Mouse (Mus musculus): ENCODE data around the gene 5730455P16Rik.
"Not testable (repeated sequence)": the region's sequence is repeated elsewhere in the genome, so short reads cannot be mapped to it uniquely, and the experiment has no call there.

5730455P16Rik gene

DNA sequence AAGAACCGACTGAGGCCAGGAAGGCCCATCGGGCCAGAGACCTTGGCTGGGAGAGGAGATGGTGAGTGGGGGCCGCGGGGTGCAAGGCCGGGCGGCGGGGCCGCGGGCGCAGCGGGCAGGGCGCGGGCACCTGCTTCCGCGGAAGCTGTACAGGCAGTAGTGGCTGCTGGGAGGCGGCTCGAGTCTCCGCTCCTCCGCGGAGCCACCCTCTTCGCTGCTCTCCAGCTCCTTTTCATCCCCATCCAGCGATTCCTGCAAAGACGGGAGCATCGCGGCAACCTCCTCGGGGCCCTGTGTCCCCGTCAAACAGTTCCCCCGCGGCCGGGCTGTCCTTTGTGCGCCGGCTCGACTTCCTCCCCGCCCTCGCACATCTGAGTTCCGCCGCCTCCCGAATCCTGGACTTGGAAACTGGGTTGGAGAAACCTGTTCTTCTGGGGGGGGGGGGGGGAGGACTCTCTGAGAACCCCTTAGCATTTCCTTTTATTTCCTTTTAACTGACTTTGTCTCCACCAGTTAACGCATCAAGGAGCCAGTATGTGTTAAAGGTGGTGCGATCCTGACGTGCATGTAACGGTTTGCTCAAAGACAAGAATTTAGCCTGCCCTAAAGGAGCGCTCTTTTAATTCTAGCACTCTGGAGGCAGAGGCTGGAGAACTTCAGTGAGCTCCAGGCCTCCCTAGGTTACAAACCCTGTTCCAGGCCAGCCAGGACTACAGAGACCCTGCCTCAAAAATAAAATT, at the start of gene 5730455P16Rik:
TSS of gene 5730455P16Rik (minus strand) at position 323 of the 740 bp plus-strand sequence.
- DNase-seq (ENCODE audit: extremely low spot score, low spot score): peak; percentile 89

DNA sequence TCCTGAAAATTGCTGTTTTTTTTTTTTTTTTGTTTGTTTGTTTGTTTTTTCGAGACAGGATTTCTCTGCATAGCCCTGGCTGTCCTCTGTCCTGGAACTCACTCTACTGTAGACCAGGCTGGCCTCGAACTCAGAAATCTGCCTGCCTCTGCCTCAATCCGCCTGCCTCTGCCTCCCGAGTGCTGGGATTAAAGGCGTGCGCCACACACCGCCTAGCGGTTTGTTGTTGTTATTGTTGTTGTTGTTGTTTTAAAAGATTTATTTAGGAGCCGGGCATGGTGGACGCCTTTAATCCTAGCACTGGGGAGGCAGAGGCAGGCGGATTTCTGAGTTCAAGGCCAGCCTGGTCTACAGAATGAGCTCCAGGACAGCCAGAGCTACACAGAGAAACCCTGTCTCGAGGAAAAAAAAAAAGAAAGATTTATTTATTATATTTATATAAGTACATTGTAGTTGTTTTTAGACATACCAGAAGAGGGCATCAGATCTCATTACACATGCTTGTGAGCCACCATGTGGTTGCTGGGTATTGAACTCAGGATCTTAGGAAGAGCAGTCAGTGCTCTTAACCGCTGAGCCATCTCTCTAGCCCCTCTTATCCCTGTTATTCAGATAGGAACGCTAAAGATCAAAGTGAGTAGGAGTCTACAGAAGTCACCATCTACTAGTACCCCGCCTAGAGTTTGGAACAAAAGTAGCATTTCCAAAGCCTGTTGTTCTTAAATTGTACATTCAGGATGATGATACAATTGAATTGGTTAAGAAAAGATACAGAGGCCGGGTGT, 48.4 kb upstream of the 5730455P16Rik start:
- DNase-seq (ENCODE audit: extremely low spot score, low spot score): not testable (repeated sequence)

DNA sequence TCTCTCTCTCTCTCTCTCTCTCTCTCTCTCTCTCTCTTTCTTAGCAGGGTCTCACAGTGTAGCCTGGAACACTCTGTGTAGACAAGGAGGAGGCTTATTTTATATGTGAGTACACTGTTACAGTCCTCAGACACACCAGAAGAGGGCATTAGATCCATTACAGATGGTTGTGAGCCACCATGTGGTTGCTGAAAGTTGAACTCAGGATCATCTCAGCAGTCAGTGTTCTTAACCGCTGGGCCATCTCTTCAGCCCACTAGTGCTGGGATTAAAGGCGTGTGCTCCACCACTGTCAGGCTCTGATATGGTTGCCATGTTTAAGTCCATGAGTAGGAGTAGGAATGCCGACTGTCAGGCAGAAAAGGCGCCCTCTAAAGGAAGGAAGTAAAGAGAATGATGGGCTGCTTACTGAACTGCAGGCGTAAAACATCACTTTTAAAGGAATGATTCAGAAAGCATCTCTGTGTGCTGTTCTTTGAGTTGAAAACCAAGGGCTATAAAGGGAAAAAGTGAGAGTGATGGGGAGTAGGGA, 47.5 kb upstream of the 5730455P16Rik start:
- no peak for DNase-seq (ENCODE audit: extremely low spot score, low spot score)

DNA sequence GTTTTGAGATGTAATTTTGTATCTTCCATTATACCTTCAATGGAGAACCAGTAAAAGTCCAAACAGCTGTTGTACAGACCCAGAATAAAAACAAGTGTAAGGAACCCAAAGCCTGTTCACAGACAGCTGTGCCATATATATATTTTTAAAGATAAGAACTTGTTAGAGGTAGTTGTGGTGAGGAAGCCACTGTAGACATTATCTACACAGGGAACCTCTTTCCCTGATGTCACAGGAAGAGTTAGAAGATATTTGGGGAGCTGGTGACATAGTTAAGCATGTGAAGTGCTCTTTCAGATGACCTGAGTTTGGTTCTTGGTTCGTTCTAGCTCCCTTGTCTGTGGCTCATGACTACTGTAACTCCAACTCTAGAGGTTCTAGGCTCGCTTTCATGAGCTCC, 46.9 kb upstream of the 5730455P16Rik start:
- no peak for DNase-seq (ENCODE audit: extremely low spot score, low spot score)

DNA sequence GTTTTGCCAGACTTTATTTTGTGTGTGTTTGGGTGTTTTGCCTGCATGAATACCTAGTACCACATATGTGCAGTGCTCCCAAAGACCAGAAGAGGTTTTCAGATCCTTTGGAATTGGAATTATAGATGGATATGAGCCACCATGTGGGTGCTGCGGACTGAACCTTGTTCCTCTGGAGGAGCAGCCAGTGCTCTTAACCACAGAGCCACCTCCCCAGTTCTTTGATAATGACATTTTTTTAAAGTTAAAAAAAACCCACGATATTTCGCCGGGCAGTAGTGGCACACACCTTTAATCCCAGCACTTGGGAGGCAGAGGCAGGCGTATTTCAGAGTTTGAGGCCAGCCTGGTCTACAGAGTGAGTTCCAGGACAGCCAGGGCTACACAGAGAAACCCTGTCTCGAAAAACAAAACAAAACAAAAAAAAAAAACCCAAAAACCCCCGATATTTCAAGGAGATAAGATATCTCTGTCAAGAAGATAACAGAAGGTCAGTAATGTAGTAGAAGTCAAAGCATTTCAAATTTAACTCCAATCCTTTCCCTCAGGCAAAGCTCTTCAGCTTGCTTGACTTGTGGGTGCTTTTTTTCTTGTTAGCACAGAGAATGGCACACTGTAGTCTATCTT, 43.7 kb upstream of the 5730455P16Rik start:
- no peak for DNase-seq (ENCODE audit: extremely low spot score, low spot score)

DNA sequence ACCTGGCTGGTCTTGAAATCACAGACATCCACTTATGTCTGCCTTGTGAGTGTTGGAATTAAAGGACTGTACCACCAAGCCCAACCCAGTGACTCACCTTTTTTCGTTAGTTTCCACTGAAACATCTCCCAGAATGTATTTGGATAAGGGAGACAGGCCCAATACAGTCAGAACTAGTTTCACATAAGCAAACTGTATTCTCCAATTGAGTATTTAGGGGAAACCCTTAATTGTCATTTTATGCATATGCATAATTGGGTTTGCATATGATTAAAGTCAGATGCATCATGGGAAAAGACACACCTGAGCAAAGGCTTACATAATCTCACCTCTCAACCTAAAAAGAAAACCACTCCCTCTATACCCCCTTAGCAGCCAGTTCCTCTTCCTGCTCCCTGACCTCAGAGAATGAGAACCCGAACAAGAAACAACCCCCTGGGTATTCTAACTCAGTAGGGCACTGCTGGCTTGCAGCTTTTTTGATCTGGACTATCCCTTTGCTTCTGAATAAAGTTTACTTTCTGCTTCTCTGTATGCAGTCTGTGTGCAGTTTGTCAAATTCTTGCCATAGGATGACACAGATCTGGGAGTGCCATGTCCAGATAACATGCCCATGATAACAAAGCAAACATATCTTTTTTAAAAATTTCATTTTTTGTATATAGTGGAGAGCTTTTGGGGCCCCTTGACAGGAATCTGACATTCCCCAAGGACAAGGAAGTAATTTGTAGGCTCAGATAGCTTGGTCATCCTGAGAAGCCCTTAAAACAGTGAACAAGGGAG, 42.6 kb upstream of the 5730455P16Rik start:
- no peak for DNase-seq (ENCODE audit: extremely low spot score, low spot score)

DNA sequence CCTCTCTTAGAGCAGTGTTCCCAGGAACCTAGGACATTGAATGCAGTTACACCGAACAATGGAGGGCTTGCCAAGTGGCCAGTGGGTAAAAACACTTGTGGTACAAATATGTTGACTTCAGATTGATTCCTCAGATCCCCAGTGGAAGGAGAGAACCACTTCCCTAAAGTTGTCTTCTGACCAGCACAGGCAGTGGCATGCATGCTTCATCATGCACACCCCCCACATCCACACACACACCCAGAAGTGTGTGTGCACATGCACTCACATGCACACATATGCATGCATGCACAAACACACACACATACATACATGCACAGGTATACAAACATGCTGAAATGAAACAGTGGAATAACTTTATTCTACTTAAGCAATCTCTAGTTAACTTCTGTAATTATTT, 41.9 kb upstream of the 5730455P16Rik start:
- DNase-seq (ENCODE audit: extremely low spot score, low spot score): no peak

DNA sequence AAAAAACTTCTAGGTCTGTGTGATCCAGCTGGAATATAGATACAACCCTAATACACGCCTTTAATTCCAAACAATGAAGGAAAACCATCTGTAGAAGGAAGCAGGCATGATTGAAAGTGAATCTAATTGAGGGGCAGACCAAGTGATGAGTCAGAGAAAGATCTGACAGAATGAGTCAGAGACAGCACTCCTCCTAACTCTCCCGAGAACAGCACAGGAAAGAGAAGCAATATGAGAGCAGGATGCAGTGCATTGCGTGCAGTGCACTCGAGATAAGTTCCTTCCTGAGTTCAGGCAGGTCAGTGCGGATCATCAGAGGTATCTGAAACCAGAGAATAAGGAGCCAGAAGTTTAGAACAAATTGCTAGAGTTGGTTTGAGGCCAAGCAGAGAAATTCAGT, 39.3 kb upstream of the 5730455P16Rik start:
- DNase-seq (ENCODE audit: extremely low spot score, low spot score): no peak

DNA sequence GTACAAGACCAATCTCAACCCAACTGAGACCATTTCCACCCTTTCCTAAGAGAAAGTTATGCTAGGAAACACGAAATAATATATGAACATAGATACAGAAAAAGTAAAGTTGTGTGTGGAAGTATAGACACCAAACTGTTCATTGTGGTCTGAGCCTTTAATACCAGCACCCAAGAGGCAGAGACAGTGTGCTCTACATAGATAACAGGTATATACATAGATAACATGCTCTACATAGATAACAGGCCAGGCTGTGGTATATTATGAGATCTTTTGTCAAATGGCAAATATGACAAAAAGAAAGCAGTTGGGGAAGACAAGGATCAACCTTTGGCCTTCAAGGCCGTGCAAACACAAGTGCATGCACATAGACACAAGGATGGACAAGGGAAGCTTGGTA, 32.5 kb upstream of the 5730455P16Rik start:
- no peak for DNase-seq (ENCODE audit: extremely low spot score, low spot score)

DNA sequence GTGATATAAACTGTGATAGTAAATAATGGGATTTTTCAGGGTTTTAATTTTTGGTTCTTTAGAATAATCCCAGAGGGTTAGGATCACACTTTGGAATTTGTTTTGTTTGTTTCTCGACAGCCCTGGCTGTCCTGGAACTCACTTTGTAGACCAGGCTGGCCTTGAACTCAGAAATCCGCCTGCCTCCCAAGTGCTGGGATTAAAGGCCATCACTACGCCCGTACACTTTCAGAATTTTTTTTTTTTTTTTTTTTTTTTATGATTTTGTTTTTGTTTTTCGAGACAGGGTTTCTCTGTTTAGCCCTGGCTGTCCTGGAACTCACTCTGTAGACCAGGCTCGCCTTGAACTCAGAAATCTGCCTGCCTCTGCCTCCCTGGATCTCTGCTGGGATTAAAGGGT, 30.0 kb upstream of the 5730455P16Rik start:
- DNase-seq (ENCODE audit: extremely low spot score, low spot score): not testable (repeated sequence)

DNA sequence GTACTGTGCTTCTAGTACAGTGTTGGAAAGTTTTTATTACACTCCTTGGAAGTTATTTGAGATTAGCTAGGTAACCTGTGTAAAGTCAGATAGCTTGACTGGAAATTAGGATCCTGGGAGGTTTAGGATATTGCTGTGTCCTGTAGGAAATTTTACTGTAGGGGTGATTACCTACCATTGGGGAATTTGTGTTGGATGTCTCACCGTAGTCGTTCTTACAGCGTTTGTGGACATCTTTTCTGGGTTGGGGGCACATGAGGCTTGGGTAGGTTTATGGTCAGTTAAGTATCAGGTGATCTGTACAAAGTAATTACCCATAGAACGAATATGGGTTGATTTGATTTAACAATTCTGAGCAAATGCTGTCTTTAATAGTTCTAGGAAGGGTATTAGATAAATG, 18.8 kb upstream of the 5730455P16Rik start:
- no peak for DNase-seq (ENCODE audit: extremely low spot score, low spot score)

DNA sequence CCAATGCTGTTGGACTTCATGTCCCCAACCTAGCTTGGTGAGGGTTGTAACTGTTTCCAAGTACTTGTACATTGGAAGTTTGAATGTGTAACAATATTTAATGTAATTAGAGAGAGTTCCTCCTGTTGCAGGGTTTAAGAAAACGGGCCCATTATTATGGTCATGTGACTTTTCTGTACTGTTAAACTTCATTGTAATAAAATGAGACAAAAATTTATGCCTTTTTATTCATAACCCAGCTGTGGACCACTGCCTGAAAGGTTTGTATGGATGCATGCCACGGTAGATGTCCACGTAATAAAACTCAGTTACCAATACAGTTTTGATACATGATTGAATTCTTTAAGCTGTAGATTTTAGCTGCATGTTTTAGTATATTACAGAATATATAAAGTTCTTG, 18.1 kb upstream of the 5730455P16Rik start:
- DNase-seq (ENCODE audit: extremely low spot score, low spot score): no peak

DNA sequence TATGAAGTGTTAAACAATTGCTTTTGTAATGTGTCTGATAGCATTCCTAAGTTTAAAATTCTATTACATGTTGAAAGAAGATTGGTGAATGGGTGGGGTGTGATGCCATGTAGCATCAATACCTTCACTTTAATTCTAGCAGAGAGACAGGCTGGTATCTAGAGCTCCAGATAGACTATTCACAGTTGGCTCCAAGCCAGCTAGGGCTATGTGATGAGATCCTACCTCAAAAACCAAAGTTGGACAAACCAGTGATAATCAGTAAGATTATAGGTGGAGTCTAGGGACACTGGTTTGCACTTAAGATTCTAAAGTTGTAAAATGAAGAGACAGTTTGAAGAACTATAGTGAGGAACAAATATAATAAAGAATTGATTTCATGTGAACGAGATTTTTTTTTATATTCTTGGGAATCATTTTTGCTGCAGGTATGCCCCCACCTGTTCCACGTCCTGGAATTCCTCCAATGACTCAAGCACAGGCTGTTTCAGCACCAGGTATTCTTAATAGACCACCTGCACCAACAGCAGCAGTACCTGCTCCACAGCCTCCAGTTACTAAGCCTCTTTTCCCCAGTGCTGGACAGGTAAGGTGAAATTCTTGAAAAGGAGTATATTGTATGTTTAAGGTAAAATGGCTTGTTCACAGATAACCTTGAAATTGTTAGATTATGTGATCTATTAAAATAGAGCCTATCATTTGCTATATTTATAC, 13.7 kb upstream of the 5730455P16Rik start:
- DNase-seq (ENCODE audit: extremely low spot score, low spot score): no peak

DNA sequence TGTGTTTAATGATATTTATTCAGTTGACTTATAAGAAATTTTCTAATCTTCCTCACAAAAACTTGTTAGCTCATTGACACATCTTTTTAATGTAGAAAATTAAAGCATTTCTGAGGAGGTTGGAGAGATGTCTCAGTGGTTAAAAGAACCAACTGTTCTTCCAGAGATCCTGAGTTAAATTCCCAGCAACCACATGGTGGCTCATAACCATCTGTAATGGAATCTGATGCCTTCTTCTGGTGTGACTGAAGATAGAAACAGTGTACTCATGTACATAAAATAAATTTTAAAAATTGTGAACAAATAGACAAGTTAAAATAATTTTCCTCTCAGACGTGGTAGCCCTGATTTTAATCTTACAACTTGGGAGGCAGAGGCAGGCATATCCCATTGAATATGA, 12.1 kb upstream of the 5730455P16Rik start:
- no peak for DNase-seq (ENCODE audit: extremely low spot score, low spot score)

DNA sequence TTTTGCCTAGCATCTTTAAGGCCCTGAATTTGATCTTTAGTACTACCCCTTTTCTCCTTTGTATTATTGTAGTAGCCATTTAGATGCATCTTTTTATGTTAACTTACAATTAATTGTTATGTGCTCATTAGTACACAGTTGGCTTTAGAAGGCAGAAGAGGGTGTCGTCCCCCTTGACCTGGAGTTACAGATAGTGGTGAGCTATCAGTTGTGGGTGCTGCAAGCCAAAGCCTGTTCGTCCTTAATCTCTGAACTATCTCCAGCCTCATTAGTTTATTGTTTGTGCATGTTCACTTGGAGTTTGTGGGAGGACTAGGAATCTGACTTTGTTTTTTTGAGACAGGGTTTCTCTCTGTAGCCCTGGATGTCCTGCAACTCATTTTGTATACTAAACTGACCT, 9.0 kb upstream of the 5730455P16Rik start:
- DNase-seq (ENCODE audit: extremely low spot score, low spot score): no peak

DNA sequence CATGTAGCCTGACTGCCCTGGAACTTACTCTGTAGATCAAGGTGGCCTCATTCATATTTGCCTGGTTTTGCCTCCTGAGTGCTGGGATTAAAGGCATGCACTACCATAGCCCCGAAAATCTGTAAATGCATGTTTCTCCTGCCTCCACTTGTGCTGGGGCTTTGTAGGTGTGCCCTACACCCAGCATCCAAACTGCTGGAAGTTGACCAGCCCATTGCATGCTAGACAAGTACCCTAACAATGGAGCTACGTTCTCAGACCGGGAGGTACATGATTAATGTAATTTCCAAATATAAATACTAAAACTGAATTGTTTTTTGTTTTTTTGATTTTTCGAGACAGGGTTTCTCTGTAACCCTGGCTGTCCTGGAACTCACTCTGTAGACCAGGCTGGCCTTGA, 7.2 kb upstream of the 5730455P16Rik start:
- no peak for DNase-seq (ENCODE audit: extremely low spot score, low spot score)

DNA sequence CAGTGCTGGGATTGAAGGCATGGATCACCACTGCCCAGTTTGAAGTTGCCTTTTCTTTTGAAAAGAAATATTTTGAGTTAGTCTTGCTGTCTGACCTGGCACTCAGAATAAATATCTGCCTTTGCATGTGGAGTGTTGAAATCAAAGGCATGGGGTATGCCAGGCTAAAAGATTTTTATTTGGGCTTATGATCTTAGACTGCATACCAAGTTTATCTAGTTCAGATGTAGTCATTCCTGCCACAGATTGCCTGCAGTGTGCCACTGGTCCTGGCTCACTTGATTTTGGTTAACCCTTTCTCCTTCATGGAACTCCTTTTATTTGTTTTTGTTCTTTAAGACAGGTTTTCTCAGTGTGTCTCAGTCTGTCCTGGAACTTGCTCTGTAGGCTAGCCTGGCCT, 6.6 kb upstream of the 5730455P16Rik start:
- no peak for DNase-seq (ENCODE audit: extremely low spot score, low spot score)

DNA sequence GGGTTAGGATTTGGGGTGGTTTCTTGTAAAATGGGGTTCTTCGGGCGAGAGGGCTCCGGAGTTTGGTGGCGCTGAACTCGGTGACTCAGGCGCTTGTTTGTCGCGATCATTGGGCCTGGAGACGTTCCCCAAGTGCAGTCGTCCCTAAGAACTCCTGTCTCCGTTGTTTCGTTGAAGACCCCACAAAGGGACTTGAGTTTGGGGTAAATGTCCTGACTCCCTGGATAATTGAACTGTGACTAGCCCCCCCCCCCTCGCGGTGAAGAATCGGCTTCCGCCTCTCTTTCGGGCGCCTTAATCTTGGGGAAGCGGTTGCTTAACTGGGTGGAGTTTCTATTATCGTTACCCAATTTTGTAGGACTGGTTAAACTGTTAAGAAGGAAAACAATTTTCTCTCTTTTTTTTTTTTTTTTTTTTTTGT, 5.8 kb upstream of the 5730455P16Rik start:
- no peak for DNase-seq (ENCODE audit: extremely low spot score, low spot score)

DNA sequence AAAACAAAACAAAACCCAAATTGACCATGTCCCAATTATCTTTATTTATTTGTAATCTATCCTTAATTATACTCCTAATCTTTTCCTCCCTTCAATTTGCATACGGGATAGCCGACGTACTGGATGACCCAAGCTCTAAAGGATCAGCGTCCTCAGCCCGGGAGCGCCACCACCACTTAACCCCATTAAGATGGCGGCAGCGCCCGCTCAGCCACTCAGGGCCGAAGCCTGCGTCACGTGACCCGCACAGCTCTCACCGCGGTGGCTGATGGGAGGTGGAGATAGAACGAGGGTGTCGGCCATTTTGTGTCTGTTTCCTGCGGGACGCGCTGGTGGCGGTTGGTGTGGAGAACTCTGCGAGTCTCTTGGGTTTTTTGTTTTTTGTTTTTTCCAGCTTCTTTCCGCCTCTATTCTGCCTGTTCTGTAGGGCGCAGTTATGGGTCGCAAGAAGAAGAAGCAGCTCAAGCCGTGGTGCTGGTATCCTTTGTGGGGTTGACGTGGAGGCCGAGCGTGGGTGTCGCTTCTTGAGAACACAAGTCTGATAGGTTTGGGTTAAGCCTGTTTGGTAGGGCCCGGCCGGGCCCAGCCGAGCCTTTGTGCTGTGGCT, 5.3 kb upstream of the 5730455P16Rik start, which contains the start of gene Zfp207:
TSS of gene Zfp207 (plus strand) at position 261 of the 607 bp plus-strand sequence.
- peak; percentile 98 for DNase-seq (ENCODE audit: extremely low spot score, low spot score)

DNA sequence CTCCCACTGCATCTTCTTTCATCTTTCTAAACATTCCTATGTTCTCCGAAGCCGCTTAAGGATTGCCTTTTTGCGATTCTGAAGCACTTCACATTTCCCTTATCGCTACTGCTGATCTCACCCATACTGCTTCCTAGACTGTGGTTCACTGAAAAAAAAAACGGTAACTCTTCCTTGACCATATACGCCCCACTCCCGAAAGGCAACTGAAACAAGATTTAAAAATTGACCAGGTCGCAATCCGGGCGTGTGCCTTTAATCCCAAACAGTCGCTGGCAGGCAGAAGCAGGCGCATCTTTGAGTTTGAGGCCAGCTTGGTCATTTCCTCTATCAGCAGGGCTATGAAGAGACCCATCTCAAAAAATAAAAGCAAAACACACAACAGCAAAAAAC, 4.8 kb upstream of the 5730455P16Rik start:
- peak; percentile 52 for DNase-seq (ENCODE audit: extremely low spot score, low spot score)

Measured in neural tube, embryonic 10.5 days (tissue).